Mouse (Mus musculus) kidney, postnatal 25 days (tissue): Measurements from ENCODE around the gene Hist1h1t.
"Not testable (repeated sequence)": the region's sequence is repeated elsewhere in the genome, so short reads cannot be mapped to it uniquely, and the experiment has no call there.

Experiments
- DNase-seq, 2 experiments: peaks; one replicate each; pipeline ENCODE4 v3.0.0; 2021; ENCODE audit warnings: mixed read lengths in 2 of 2

Hist1h1t gene

DNA sequence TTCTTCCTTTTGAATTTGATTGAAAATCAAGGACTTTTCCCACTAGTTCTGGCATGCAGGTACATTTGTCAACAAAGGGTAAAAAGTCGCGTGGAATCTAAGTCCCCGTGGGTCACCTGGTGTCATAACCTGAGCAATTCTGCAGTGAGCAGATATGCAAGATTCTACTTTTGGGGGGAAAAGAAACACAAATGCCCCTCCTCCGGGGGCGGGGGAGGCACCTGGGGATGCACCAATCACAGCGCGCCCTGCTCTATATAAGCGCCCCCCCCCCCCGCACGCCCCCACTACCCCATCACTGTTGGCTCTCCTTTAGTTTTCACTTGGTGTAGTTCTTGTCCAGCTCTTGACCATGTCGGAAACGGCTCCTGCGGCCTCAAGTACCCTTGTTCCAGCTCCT is at the start of gene Hist1h1t:
Gene Hist1h1t, plus strand, starts transcription at position 301 of the 400 bp plus-strand sequence.
- no peak for DNase-seq

DNA sequence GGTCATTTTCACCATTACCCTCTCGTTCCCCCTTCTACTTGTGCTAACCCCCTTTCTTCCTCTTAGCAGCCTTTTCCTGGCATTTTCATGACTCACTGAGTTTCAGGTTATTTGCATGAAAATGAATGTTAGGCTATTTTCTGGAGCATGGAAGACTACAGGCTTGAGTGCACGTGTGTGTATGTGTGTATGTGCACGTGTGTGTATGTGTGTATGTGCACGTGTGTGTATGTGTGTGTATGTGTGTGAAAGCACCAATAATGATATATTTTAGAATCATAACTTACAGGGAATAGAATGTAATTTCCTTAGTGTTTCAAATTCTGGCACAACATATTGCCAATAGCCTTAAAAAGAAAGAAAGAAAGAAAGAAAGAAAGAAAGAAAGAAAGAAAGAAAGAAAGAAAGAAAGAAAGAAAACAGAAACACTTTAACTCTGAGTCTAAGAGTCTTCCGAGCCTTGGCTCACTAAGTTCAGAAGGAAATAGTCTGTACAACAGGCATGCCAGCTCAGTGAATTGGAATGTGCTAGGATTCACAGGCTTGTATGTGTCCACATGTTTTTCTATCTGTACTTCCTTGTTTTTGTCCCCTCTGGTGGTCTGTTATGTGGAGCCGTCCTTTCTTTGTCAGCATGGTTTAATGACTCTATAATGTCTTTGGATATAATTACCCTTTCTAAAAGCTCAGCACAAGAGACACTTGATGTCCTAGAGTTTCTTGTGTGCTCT is 35.8 kb upstream of the Hist1h1t start:
- DNase-seq = no peak

DNA sequence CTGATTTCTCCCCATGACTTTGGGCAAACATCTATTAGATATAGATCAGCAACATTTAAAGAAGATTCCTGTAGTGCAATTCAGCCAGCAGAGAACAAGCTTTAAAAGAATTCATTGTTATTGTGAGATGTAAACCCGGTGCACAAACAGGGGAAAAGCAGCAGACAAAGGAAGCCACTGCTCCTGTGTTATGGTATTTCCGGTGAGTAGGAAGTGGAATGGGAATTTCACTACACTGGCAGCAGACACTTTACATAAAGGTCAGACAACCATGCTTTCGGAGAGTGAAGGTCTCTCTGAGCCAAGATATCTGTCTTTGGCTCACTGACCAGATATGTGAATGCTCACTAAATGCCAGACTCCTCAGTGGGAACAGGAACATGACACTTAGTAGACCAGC is 33.1 kb upstream of the Hist1h1t start:
- DNase-seq = no peak

DNA sequence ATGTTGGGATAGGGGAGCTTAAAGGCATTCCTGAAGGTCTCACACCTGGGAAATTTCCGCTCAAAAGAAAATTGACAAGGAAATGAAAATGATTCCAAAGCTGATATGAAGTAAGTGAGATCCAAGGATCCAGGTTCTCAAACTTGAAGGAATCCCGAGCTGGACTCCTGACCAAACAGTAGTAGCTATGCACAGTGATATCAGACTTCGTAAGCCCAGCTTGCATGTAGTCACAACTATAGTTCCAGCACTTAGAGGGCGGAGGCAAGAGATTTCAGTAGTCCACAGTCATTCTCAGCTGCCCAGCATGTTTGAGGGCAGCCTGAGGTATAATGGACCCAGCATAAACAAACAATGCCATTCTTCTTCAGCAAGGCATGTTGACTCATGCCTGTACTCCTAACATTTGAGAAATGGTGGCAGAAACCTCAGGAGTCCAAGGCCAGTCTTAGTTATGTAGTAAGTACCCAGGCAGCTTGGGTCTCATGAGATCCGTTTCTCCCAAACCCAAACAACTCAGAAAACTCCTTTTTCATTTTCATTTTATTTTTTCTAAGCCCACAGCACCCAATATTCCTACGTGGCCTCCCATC is 13.5 kb upstream of the Hist1h1t start:
- no peak for DNase-seq

DNA sequence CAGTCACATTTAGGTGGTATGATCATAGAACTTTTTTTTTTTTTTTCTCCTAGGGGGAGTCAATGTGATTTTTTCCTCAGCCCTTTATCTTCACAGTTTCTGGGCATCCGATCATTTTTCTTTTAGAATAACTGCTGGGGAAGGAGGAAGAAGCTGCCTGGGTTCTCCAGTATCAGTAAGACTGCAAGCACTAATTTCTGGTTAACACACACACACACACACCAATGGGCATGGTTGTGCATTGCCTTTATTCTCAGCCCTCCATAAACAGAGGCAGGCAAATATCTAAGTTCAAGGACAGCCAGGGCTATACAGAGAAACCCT is 13.0 kb upstream of the Hist1h1t start:
- DNase-seq = no peak

DNA sequence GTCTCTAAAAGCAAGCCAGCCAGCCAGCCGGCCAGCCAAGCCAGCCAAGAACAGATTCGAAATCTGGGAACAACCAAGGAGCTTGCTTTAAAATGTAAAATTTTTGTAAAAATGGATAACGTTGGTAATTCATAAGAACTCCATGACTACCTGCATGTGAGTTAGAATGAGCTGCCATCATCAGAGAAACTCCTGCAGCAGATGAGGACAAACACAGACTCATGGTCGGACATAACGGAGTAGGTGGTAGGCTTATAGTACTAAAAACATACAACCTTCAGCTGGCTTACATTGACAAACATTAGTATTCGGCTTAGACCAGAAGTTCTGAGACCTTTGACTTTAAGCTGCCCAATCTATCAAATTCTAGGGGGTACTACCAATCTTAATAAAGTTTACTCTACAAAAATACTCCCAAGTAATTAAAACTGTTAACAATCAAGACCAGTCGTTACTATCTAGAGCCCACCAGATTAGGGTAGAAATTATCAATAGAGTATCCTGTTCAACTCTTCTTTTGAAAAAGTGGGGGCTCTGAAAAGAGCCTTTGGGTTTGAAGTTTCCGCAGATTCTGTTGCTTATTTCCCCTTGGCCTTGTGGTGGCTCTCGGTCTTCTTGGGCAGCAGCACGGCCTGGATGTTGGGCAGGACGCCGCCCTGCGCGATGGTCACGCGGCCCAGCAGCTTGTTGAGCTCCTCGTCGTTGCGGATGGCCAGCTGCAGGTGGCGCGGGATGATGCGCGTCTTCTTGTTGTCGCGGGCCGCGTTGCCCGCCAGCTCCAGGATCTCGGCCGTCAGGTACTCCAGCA is 12.5 kb upstream of the Hist1h1t start:
- not testable (repeated sequence) for DNase-seq

DNA sequence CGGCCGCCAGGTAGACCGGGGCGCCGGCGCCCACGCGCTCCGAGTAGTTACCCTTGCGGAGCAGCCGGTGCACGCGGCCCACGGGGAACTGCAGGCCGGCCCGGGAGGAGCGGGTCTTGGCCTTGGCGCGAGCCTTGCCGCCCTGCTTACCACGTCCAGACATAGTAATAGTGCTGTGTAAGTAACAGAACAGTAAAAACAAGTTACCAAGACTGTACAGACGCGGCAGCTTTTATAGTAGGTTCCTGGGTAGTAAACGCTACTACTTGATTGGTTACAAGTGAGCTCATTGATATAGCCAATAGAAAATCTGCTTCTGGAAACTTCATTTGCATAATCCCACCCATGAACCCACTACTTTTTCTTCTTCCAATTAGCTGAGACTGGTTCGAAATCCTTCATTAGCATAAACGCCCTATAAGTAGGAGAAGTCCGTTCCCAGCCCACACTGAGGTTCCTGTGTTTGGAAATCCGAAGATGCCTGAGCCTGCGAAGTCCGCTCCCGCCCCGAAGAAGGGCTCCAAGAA is 11.8 kb upstream of the Hist1h1t start, which contains the start of the genes Hist1h2ac and Hist1h2bc:
Gene Hist1h2ac, minus strand, starts transcription at position 194 of the 527 bp plus-strand sequence.
Gene Hist1h2bc, plus strand, starts transcription at position 445 of the 527 bp plus-strand sequence.
- DNase-seq = peak; percentile 83 to 84

DNA sequence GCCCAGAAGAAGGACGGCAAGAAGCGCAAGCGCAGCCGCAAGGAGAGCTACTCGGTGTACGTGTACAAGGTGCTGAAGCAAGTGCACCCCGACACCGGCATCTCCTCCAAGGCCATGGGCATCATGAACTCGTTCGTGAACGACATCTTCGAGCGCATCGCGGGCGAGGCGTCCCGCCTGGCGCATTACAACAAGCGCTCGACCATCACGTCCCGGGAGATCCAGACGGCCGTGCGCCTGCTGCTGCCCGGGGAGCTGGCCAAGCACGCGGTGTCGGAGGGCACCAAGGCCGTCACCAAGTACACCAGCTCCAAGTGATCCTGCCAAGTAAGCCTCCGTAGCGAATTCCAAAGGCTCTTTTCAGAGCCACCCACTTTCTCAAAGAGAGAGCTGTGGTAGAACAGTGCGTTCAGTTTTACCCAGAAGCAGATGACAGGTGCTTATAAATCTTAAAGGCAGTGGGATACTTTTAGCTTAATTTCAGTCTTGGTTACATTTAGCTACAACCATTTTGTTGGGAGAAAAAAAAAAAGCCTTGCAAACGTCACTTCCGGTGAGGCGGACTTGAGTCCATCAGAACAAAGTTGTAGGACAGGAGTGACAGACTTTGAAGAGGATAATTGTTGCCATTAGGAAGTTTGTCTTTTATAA is 11.2 kb upstream of the Hist1h1t start:
- DNase-seq = peak; percentile 63 to 69

DNA sequence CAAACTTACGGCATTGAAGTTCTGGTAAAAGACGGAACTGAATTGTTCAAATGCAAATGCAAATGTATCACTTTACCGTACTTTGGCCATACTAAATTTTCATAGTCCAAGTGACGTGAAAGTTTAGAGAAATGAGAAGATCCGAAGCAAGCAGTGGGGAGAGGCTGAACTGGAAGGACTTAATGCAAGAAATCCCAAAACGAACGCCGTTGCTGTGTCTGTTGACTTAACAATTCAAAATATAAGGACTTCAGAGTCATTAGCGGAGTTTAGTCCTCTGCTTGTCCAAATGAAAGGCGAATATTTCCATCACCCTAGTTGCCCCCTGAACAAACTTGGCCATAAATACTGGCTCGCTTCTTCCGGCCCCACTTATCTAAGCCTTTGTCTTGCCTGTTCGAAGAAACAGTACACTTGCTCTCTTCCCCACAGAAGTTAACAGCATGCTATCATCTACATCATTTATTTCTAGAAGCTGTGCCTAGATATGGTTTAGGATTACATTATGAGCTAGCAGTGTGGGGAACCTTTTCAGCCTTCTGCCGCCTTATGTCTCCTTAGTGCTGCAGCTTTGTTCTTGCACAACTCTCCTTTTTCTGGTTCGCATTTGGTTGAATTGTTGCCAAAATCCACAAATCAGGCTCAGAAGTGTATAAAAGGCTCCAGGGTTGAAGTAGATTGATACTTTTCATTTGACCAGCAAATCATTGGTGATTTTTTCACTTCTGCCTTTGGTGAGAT is 10.3 kb upstream of the Hist1h1t start:
- DNase-seq = peak in 1 of 2 experiments; percentile 7

DNA sequence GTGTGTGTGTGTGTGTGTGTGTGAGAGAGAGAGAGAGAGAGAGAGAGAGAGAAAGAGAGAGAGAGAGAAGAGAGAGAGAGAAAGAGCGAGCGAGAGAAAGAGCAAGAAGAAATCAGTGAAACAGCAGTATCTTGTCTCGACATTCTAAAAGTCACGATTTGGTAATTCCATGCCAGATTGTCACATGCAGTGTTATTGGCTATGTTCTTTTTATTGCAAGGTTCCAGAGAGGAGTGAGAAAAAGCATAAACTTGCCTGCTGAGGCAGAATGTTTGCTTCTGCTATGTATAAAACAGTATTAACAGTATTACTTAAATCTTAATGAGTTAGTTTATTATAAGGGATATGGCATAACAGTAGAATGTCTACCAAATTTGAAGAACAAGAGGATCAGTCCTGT is 9.6 kb upstream of the Hist1h1t start:
- DNase-seq = no peak

DNA sequence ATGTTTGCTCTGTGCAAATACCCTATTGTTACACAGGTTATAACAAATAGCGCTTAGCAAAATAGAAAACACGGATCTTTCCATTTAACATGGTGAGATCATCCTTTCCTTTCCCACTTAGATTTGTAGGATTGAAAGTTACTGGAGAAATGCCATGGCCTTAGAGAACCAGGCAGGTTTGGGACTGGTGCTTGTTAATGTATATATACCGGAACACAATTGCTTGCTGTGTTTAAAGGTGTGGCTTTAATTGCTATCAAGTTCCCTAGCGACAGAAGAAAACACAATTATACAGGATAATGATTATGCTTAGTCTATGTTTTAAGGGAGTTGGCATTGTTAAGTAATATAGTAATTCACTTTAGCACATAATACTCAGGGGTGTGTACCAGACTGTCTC is 8.4 kb upstream of the Hist1h1t start:
- DNase-seq = no peak

DNA sequence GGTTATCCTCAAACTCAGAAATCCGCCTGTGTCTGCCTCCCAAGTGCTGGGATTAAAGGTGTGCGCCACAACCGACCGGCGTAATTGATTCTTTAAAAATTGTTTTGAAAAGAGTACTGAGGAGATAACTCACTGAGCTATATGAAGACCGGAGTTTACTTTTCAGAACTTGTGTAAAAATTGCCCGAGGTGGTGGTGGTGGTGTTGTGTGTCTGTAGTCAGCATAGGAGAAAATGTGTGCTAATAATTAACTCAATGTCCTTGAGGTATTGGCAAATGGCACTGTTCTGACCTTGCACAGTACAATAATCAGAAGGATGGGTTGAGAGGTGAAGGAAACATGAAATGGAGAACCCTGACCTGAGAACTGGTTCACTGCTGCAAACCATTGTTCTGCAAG is 7.7 kb upstream of the Hist1h1t start:
- no peak for DNase-seq

DNA sequence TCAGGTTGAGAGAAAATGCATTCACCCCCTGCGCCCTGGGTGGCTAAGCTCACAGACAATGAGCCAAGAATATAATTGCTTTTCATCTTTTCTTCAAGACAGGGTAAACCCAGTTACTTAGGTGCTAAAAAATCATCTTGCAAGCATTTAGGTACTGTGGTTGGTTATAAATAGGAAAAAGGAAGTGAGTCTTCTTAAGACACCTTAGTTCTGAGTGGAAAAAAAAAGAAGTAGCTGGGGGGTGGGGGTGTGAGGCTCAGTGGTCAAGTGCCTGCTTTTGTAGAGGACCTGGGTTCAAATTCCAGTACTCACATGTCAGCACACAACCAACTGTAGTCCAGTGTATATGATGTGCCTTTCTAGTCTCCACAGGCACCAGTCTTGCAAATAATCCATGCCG is 6.7 kb upstream of the Hist1h1t start:
- no peak for DNase-seq

DNA sequence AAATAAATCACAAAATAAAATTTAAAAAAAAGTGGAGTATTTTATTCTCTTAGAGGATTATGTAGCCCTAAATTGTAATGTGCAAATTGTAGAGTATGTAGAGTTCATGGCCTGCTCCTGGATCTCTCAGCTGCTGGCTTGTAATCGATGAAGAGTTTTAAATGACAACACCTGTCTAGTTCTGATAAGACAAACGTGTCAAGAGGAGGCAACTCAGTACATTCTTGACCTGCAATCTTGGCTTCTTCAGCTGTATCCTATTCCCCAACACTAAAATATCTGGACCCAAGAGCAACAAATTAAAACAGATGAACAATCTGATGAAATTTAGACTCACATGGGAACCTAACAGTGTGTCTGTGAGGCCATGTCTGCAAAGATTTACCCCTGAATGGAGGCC is 6.2 kb upstream of the Hist1h1t start:
- DNase-seq = no peak

DNA sequence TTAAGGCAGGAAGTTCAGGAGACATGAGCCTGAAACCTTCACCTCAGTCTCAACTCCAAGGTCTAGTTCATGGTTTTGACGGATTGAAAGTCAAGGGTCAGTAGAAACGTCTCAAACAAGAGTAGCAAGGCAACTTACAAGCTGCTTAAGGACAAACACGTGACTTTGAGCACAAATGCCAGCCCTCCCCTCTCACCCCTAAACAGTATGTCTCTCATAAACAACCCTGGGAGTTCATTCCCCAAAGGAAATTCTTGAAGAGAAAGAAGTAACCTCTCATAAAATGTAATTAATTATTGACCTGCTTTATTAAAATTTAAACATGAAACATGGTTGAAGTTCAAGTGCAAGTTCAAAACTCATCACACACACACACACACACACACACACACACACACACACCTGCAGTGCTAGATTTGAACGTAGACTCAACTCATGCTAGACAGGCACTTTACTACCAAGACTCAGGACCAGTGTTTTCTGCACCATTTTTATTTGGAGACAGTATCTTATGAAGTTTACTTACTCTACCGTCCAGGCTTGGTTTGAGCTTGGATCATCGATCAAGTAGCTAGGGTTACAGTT is 1.7 kb upstream of the Hist1h1t start:
- DNase-seq = peak; percentile 66 to 78

DNA sequence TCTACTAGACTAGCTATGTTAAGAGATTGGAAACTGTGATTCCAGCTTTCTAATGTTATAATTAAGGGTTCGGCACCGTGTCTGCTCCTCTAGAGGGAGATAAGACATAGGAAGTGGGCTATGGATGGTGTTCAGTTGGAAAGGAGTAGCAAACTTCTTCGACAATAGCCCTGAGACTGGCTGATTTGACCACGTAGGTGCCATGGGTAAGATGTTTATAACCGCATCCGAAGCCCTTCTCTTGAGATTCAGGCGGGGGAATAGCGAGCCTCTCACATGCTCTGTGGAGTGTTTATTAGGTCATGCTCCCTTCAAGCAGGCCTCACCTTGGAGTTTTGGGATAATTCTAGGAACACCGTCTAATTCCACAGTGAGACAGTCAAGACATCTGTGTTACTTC is 658 bp upstream of the Hist1h1t start:
- DNase-seq = no peak

DNA sequence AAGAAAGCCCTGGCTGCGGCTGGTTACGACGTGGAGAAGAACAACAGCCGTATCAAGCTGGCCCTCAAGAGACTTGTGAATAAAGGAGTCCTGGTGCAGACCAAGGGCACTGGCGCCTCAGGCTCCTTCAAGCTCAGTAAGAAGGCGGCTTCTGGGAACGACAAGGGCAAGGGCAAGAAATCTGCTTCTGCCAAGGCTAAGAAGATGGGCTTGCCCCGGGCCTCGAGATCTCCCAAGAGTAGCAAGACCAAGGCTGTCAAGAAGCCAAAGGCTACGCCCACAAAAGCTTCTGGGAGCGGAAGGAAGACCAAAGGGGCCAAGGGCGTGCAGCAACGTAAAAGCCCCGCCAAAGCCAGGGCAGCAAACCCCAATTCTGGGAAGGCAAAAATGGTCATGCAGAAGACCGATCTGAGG is 454 bp downstream of the Hist1h1t start:
- no peak for DNase-seq

DNA sequence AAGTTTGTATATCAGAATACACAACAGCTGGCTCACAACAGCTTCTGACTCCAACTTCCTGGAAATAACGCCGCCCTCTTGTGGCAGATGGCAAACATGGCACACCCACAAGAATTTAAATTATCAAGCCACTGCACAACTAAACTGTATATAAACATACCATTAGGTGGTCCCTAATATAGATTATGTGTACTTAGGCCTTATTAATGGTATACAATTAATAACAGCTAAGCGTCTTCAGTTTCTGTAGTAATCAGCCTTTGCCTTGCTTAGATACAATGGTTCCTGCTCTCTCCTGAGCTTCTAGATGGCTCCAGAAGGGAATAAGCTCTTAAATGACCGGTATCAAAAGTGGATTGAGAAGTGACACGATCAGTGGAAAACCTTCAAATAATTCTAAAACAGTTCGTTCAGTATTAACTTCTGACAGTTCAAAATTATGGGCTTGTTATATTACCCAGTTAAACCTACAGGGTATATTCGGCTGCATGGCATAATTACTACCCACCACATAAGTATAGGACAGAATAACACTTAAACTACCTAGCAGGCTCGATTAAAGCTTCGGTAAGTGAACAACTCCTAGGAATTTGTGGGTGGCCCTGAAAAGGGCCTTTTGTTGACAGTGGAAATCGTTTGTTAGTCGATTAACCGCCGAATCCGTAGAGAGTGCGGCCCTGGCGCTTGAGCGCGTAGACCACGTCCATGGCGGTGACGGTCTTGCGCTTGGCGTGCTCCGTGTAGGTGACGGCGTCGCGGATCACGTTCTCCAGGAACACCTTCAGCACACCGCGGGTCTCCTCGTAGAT is 2.1 kb downstream of the Hist1h1t start:
- peak; percentile 45 to 61 for DNase-seq

DNA sequence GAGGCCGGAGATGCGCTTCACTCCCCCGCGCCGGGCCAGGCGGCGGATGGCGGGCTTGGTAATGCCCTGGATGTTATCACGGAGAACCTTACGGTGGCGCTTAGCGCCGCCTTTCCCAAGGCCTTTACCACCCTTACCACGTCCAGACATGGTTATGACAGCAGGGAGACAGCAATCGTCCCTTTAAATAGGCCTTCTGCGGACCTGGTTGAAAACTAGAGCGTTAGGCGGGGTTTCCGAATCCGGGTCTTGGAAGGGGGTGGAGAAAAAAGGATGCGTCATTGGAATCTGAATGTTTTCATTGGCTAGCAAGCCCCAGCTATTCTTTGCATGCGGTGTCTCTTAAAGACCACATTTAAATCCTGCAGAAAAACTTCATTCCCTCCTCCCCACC is 2.7 kb downstream of the Hist1h1t start, which contains the start of gene Hist1h4c:
Gene Hist1h4c, minus strand, starts transcription at position 155 of the 394 bp plus-strand sequence.
- peak; percentile 97 to 98 for DNase-seq

DNA sequence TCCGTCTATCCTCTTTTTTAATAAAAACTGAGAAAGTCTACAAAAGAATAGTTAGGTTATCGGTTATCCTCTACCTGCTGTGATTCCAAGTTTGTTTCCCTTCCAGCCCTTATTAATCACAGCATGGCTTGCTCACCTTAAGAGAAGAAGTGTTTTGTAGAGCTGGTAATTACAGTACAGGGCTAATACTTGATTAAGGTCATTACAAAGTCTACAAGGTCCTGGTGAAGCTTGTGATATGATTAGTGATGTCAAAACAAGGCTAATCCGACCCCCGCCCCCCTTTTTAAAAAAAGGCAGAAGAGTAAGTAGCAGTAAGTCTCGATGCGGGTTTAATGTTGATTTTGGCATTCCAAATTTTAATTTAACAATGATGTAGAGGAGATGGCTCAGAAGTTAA is 3.4 kb downstream of the Hist1h1t start:
- no peak for DNase-seq

DNA sequence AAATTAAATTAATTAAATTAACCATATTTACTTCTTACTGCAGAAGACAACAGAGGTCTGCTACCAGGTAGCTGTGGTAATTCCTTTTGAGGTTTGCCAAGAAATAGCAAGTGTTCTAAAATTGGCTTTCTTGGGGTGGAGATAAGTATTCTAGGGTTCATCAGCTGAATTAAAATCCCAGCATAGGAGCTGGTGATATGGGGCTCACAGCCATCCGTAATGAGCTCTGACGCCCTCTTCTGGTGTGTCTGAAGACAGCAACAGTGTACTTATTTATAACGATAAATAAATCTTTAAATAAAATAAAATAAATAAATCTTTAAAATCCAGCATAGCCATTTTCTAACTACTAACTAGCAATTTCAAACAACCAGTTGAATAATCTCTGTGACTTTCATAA is 4.2 kb downstream of the Hist1h1t start:
- no peak for DNase-seq
